Mouse (Mus musculus): ENCODE results near the gene Wnt5b.

DNA sequence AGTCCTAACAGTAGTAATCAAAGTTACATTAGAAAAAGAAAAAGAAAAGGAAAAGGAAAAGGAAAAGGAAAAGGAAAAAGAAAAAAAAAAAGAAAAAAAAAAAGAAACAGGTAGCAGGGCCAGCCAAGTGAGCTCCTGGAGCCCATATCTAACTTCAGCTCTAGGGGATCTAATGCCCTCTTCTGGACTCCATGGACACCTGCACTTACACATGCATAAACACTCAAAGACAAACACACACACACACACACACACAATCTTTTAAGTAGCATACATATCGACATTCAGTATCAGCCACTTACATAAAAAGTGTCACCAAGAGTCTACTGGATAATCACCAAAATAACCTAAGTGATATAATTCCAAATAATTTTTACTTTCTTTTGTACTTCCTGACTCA is 158.5 kb downstream of the Wnt5b start:
- TF ChIP-seq POLR2A (IDR thresholded peaks at IDR 0.05; ENCODE audit: low read depth, low read length) (no peak), CTCF (IDR thresholded peaks at IDR 0.05; ENCODE audit: extremely low read depth, insufficient read length, insufficient replicate concordance, low read depth, low read length) (no peak)

Data from small intestine, adult 2 months (tissue).